Mouse (Mus musculus) midbrain, embryonic 15.5 days (tissue): Measurements from ENCODE around the gene Prdm16. TPM values are rescaled to one million over a fixed set of nuclear protein-coding genes. Genes with fewer than 3 reads are reported as not detected.

Source experiments
- ATAC-seq: fragments of 200-750 bp; cut with Nextera tagmentation; replicated peaks from 2 replicates; pipeline ENCODE4 v1.8.0; 2017; ENCODE audit warnings: moderate TSS enrichment
- H3K27ac ChIP-seq: fragments of 300-500 bp; sonication (generic); 2 replicates; pipeline ENCODE4 v1.5.1; 2015; ENCODE audit warnings: mild to moderate bottlenecking, inconsistent platforms
- H3K27me3 ChIP-seq: fragments of 300-500 bp; sonication (generic); replicated peaks from 2 replicates; pipeline ENCODE4 v1.6.1; 2015; ENCODE audit warnings: inconsistent platforms
- H3K36me3 ChIP-seq: fragments of 300-500 bp; sonication (generic); replicated peaks from 2 replicates; pipeline ENCODE4 v1.6.1; 2015; ENCODE audit warnings: inconsistent platforms
- H3K4me1 ChIP-seq: fragments of 300-500 bp; sonication (generic); 2 replicates; pipeline ENCODE4 v1.6.1; 2015; ENCODE audit warnings: inconsistent platforms
- H3K4me2 ChIP-seq: fragments of 300-500 bp; sonication (generic); 2 replicates; pipeline ENCODE4 v1.6.1; 2015; ENCODE audit warnings: inconsistent platforms, mild to moderate bottlenecking, moderate library complexity
- H3K4me3 ChIP-seq: fragments of 300-500 bp; sonication (generic); 2 replicates; pipeline ENCODE4 v1.5.1; 2015; ENCODE audit warnings: mild to moderate bottlenecking, inconsistent platforms
- H3K9ac ChIP-seq: fragments of 300-500 bp; sonication (generic); 2 replicates; pipeline ENCODE4 v1.6.1; 2015; ENCODE audit warnings: mild to moderate bottlenecking, inconsistent platforms
- H3K9me3 ChIP-seq: fragments of 300-500 bp; sonication (generic); 2 replicates; pipeline ENCODE4 v1.6.1; 2016; ENCODE audit warnings: inconsistent platforms
- WGBS: fragments of 180-500 bp; shearing (Covaris S2); methylation state at CpG from one replicate; pipeline ENCODE4 v1.1.7; 2015; ENCODE audit warnings: mixed read lengths; 5-methylcytosine and 5-hydroxymethylcytosine counted together
- polyA plus RNA-seq: library from polyadenylated mRNA; unstranded; fragments of >200 nt; fragmentation: Nextera tagmentation; extraction: Ambion mirVana; gene quantifications from 2 replicates; pipeline ENCODE4 v1.2.1, GENCODE M21; 2015

Gene Prdm16
- polyA plus RNA-seq, 1 experiment from 2014 or later, result 11.5 TPM

GRCm38 (mm10) chr4:154517991-154518390 is 118.7 kb downstream of the Prdm16 start:
- Histone ChIP-seq H3K4me2 (no peak overlapping the region), H3K9me3 (no peaks in the 10 kb centered on the region), H3K27ac (no peak overlapping the region), H3K9ac (no peak overlapping the region), H3K36me3 (no peaks in the 10 kb centered on the region), H3K4me3 (no peak overlapping the region), H3K4me1 (peaks cover 15% of the 10 kb centered on the region), H3K27me3 (peaks cover 17% of the 10 kb centered on the region)
- no peak for ATAC-seq
- WGBS, result 84% methylated on average over 7 of the region's 7 CpGs

- no peak for ATAC-seq
- Histone ChIP-seq H3K27me3 (peaks cover 17% of the 10 kb centered on the region), H3K4me1 (peaks cover 27% of the 10 kb centered on the region), H3K4me3 (no peak overlapping the region), H3K9ac (no peak overlapping the region), H3K27ac (peak overlapping the region; percentile 12; the same call in 1 of the 2 replicates), H3K4me2 (no peak overlapping the region), H3K9me3 (no peaks in the 10 kb centered on the region), H3K36me3 (no peaks in the 10 kb centered on the region)
- WGBS, result 21% methylated on average over 8 of the region's 8 CpGs
Measured at GRCm38 (mm10) chr4:154516470-154516869, 120.2 kb downstream of the Prdm16 start.

- Histone ChIP-seq H3K9me3 (no peaks in the 10 kb centered on the region), H3K4me2 (no peak overlapping the region), H3K4me1 (peaks cover 27% of the 10 kb centered on the region), H3K27me3 (peaks cover 33% of the 10 kb centered on the region), H3K9ac (no peak overlapping the region), H3K27ac (no peak overlapping the region), H3K4me3 (no peak overlapping the region), H3K36me3 (no peaks in the 10 kb centered on the region)
- 64% methylated on average over 2 of the region's 2 CpGs for WGBS
- ATAC-seq, result no peak
Measured at GRCm38 (mm10) chr4:154513664-154514063, 123.0 kb downstream of the Prdm16 start.

- no peak overlapping the region for H3K27ac ChIP-seq
- peaks cover 27% of the 10 kb centered on the region for H3K4me1 ChIP-seq
- no peaks in the 10 kb centered on the region for H3K9me3 ChIP-seq
- ATAC-seq, result no peak
- WGBS, result 11% methylated on average over 15 of the region's 15 CpGs
- H3K36me3 ChIP-seq, result no peaks in the 10 kb centered on the region
- H3K9ac ChIP-seq, result no peak overlapping the region
- H3K4me2 ChIP-seq, result no peak overlapping the region
- no peak overlapping the region for H3K4me3 ChIP-seq
- H3K27me3 ChIP-seq, result peaks cover 33% of the 10 kb centered on the region
Measured at GRCm38 (mm10) chr4:154512518-154513090, 124.1 kb downstream of the Prdm16 start.

GRCm38 (mm10) chr4:154511767-154512166 is 124.9 kb downstream of the Prdm16 start:
- no peaks in the 10 kb centered on the region for H3K9me3 ChIP-seq
- WGBS, result 37% methylated on average over 4 of the region's 4 CpGs
- H3K4me3 ChIP-seq, result no peak overlapping the region
- no peak for ATAC-seq
- H3K4me2 ChIP-seq, result no peak overlapping the region
- H3K9ac ChIP-seq, result no peak overlapping the region
- H3K27ac ChIP-seq, result no peak overlapping the region
- peaks cover 33% of the 10 kb centered on the region for H3K27me3 ChIP-seq
- H3K4me1 ChIP-seq, result peaks cover 29% of the 10 kb centered on the region
- no peaks in the 10 kb centered on the region for H3K36me3 ChIP-seq

- Histone ChIP-seq H3K4me3 (no peak overlapping the region), H3K27me3 (peaks cover 30% of the 10 kb centered on the region)
Measured at GRCm38 (mm10) chr4:154506774-154507435, 129.8 kb downstream of the Prdm16 start.

GRCm38 (mm10) chr4:154505313-154505712 is 131.4 kb downstream of the Prdm16 start:
- peaks cover 31% of the 10 kb centered on the region for H3K27me3 ChIP-seq
- H3K9me3 ChIP-seq, result no peaks in the 10 kb centered on the region
- H3K4me2 ChIP-seq, result no peak overlapping the region
- 89% methylated on average over 5 of the region's 5 CpGs for WGBS
- H3K4me3 ChIP-seq, result no peak overlapping the region
- H3K27ac ChIP-seq, result no peak overlapping the region
- H3K4me1 ChIP-seq, result peaks cover 41% of the 10 kb centered on the region
- no peak overlapping the region for H3K9ac ChIP-seq
- H3K36me3 ChIP-seq, result no peaks in the 10 kb centered on the region
- no peak for ATAC-seq

More at GRCm38 (mm10) chr4:154506774-154507435, 129.8 kb downstream of the Prdm16 start:
- no peaks in the 10 kb centered on the region for H3K36me3 ChIP-seq
- peak; percentile 29; the same call in 1 of the 2 replicates for ATAC-seq
- peak overlapping the region; percentile 31 for H3K4me2 ChIP-seq
- WGBS, result 4% methylated on average over 20 of the region's 20 CpGs
- no peak overlapping the region for H3K9ac ChIP-seq
- H3K27ac ChIP-seq, result peak overlapping the region; percentile 26; the same call in 1 of the 2 replicates
- H3K4me1 ChIP-seq, result peaks cover 31% of the 10 kb centered on the region
- H3K9me3 ChIP-seq, result no peaks in the 10 kb centered on the region

GRCm38 (mm10) chr4:154503260-154503829 is 133.3 kb downstream of the Prdm16 start:
- no peak overlapping the region for H3K9ac ChIP-seq
- peaks cover 60% of the 10 kb centered on the region for H3K4me1 ChIP-seq
- H3K36me3 ChIP-seq, result no peaks in the 10 kb centered on the region
- H3K27me3 ChIP-seq, result peaks cover 21% of the 10 kb centered on the region
- H3K27ac ChIP-seq, result no peak overlapping the region
- H3K4me2 ChIP-seq, result no peak overlapping the region
- H3K9me3 ChIP-seq, result no peaks in the 10 kb centered on the region
- no peak overlapping the region for H3K4me3 ChIP-seq
- no peak for ATAC-seq
- 38% methylated on average over 21 of the region's 21 CpGs for WGBS

GRCm38 (mm10) chr4:154502403-154503000 is 134.2 kb downstream of the Prdm16 start:
- no peak overlapping the region for H3K9ac ChIP-seq
- H3K4me1 ChIP-seq, result peaks cover 64% of the 10 kb centered on the region
- H3K27ac ChIP-seq, result no peak overlapping the region
- WGBS, result 58% methylated on average over 16 of the region's 16 CpGs
- no peak overlapping the region for H3K4me3 ChIP-seq
- no peak overlapping the region for H3K4me2 ChIP-seq
- no peaks in the 10 kb centered on the region for H3K9me3 ChIP-seq
- H3K27me3 ChIP-seq, result peaks cover 26% of the 10 kb centered on the region
- no peaks in the 10 kb centered on the region for H3K36me3 ChIP-seq
- ATAC-seq, result no peak

- H3K27me3 ChIP-seq, result peaks cover 42% of the 10 kb centered on the region
- peaks cover 58% of the 10 kb centered on the region for H3K4me1 ChIP-seq
- 0 out of 2 replicates have a peak overlapping the region, but pooled peaks have one; percentile 67 for H3K27ac ChIP-seq
- H3K4me2 ChIP-seq, result no peak overlapping the region
- H3K9ac ChIP-seq, result no peak overlapping the region
- ATAC-seq, result no peak
- H3K9me3 ChIP-seq, result no peaks in the 10 kb centered on the region
- no peaks in the 10 kb centered on the region for H3K36me3 ChIP-seq
- no peak overlapping the region for H3K4me3 ChIP-seq
- WGBS, result 46% methylated on average over 9 of the region's 9 CpGs
Measured at GRCm38 (mm10) chr4:154500695-154501094, 136.0 kb downstream of the Prdm16 start.

GRCm38 (mm10) chr4:154499701-154500523 is 136.8 kb downstream of the Prdm16 start:
- Histone ChIP-seq H3K4me1 (peaks cover 58% of the 10 kb centered on the region), H3K36me3 (no peaks in the 10 kb centered on the region), H3K4me2 (peak overlapping the region; percentile 23), H3K9me3 (no peaks in the 10 kb centered on the region), H3K9ac (0 out of 2 replicates have a peak overlapping the region, but pooled peaks have one; percentile 11), H3K4me3 (no peak overlapping the region), H3K27ac (peak overlapping the region; percentile 67), H3K27me3 (peaks cover 45% of the 10 kb centered on the region)
- peak; percentile 80 for ATAC-seq
- 15% methylated on average over 29 of the region's 29 CpGs for WGBS
